Mouse (Mus musculus) 3T3-L1 (cell line): ENCODE results near the gene Il4i1.

ENCODE experiments used
- DNase-seq: peaks from one replicate; pipeline ENCODE4 v3.0.0-alpha.2; 2015; ENCODE audit warnings: low read depth, low spot score

Gene Il4i1

GRCm38 (mm10) chr7:44815721-44816469, at the start of gene Il4i1, which contains the start of gene Nup62:
Gene Il4i1, plus strand, starts transcription at chr7:44816387.
Gene Nup62, plus strand, starts transcription at chr7:44816088.
- DNase-seq: peak; percentile 96

GRCm38 (mm10) chr7:44768129-44768528, 48.1 kb upstream of the Il4i1 start:
- DNase-seq: no peak

GRCm38 (mm10) chr7:44770046-44770578, 46.1 kb upstream of the Il4i1 start:
- DNase-seq: peak; percentile 87

GRCm38 (mm10) chr7:44772591-44773204, 43.5 kb upstream of the Il4i1 start:
- no peak for DNase-seq

GRCm38 (mm10) chr7:44776849-44777498, 39.2 kb upstream of the Il4i1 start:
- DNase-seq: peak; percentile 91

GRCm38 (mm10) chr7:44780101-44780500, 36.1 kb upstream of the Il4i1 start:
- no peak for DNase-seq

- no peak for DNase-seq
These were observed 26.7 kb upstream of the Il4i1 start for GRCm38 (mm10) chr7:44789531-44789930.

GRCm38 (mm10) chr7:44790066-44790465, 26.1 kb upstream of the Il4i1 start:
- no peak for DNase-seq

GRCm38 (mm10) chr7:44792781-44793180, 23.4 kb upstream of the Il4i1 start:
- no peak for DNase-seq

GRCm38 (mm10) chr7:44808927-44809326, 7.3 kb upstream of the Il4i1 start:
- no peak for DNase-seq

GRCm38 (mm10) chr7:44809466-44809865, 6.7 kb upstream of the Il4i1 start:
- no peak for DNase-seq

- no peak for DNase-seq
These were observed 5.8 kb upstream of the Il4i1 start for GRCm38 (mm10) chr7:44810365-44810764.

- no peak for DNase-seq
These were observed 5.2 kb upstream of the Il4i1 start for GRCm38 (mm10) chr7:44810819-44811557.

GRCm38 (mm10) chr7:44812651-44813325, 3.4 kb upstream of the Il4i1 start:
- no peak for DNase-seq

- DNase-seq: no peak
These were observed 2.2 kb upstream of the Il4i1 start for GRCm38 (mm10) chr7:44813985-44814384.

- no peak for DNase-seq
These were observed 1.8 kb upstream of the Il4i1 start for GRCm38 (mm10) chr7:44814423-44814822.

- DNase-seq: no peak
These were observed 1.1 kb upstream of the Il4i1 start for GRCm38 (mm10) chr7:44814952-44815553.

- peak; percentile 58 for DNase-seq
These were observed 359 bp downstream of the Il4i1 start, which contains the start of gene Atf5 for GRCm38 (mm10) chr7:44816470-44817021. Gene Atf5, minus strand, starts transcription at chr7:44816658.

- peak; percentile 29 for DNase-seq
These were observed 1.3 kb downstream of the Il4i1 start for GRCm38 (mm10) chr7:44817441-44817840.

GRCm38 (mm10) chr7:44818164-44818563, 2.0 kb downstream of the Il4i1 start:
- DNase-seq: peak; percentile 75
